Mouse (Mus musculus) hindbrain, embryonic 13.5 days (tissue): Measurements from ENCODE around the gene P2ry14. TPM values are rescaled to one million over a fixed set of nuclear protein-coding genes. Genes with fewer than 3 reads are reported as not detected.

Experiments
- polyA plus RNA-seq: library from polyadenylated mRNA; unstranded; fragments of >200 nt; fragmentation: Nextera tagmentation; extraction: Ambion mirVana; gene quantifications from 2 replicates; pipeline ENCODE4 v1.2.1, GENCODE M21; 2015

The P2ry14 gene
- polyA plus RNA-seq, 1 experiment from 2014 or later, result 3.8 TPM

Other genes with a start within 250 kb of the P2ry14 start
- gene Med12l, start 147.8 kb downstream of the P2ry14 start, polyA plus RNA-seq, result 3.9 and 4.2 TPM in 2 replicates
- 0.92 and 1.4 TPM in 2 replicates for gene Gpr171, start 51.8 kb downstream of the P2ry14 start, polyA plus RNA-seq
- 0.29 TPM in 1 of 2 replicates, not detected in the other for gene Gpr87, start 41.5 kb upstream of the P2ry14 start, polyA plus RNA-seq
- gene P2ry13, start 57.3 kb upstream of the P2ry14 start, polyA plus RNA-seq, result 1.2 and 1.7 TPM in 2 replicates
- gene P2ry12, start 109.3 kb upstream of the P2ry14 start, polyA plus RNA-seq, result 10.2 and 10.9 TPM in 2 replicates
- gene Igsf10, start 190.8 kb upstream of the P2ry14 start, polyA plus RNA-seq, result 3.3 and 3.7 TPM in 2 replicates